Mouse (Mus musculus): ENCODE measurements around the gene Gm44965.

- TF ChIP-seq CTCF (IDR thresholded peaks at IDR 0.05; ENCODE audit: low read depth) (no peak), EP300 (IDR thresholded peaks at IDR 0.05; ENCODE audit: low read depth) (no peak)
These were observed 34.6 kb downstream of the Gm44965 start for GRCm38 (mm10) chr6:48628377-48628776.
